Mouse (Mus musculus): ENCODE measurements at regions not wholly inside any gene's neighbourhood (a gene's known extent, or its start where the extent isn't known, plus 50 kb on each side); places are given as distances from the start of the nearest gene placed in this dataset.

DNA sequence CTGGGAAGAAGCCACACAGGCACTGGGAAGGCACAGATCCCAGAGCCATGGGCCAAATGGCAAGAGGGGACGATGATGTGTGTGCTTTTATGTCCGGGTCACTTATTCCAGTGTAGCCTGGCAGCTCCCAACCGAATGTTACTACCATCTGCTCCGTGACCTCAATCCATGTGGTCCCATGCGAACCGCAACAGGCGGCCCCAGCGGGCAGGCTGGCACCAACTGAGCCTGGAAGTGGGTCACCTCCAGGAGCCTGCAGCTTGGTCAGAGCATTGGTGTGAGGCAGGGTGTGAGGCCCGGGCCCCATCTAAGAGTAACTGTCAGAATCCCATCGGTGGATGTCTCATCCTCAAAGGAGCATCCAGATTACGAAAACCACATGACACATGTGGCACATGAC is 110.8 kb upstream of the Tbx3 start:
- H3K4me1 ChIP-seq (ENCODE audit: insufficient read depth) = no peaks in the 10 kb centered on the region
- H3K9ac ChIP-seq (replicated peaks) = no peak overlapping the region
- H3K27me3 ChIP-seq (ENCODE audit: insufficient read depth, low read length) = no peaks in the 10 kb centered on the region
- no peak overlapping the region for H3K4me2 ChIP-seq (ENCODE audit: low read depth, low read length)
- H3K27ac ChIP-seq (ENCODE audit: low read depth) = no peak overlapping the region
- TF ChIP-seq CTCF (IDR thresholded peaks at IDR 0.05; ENCODE audit: low read depth) (no peak), EP300 (IDR thresholded peaks at IDR 0.05; ENCODE audit: low read depth) (no peak)
- H3K4me3 ChIP-seq (ENCODE audit: low read depth, low read length) = no peak overlapping the region
- no peaks in the 10 kb centered on the region for H3K9me3 ChIP-seq (ENCODE audit: low read length)
- DNase-seq (no peak), ATAC-seq (no peak)
- H3K36me3 ChIP-seq (replicated peaks; ENCODE audit: insufficient read depth, low read length) = no peaks in the 10 kb centered on the region
- WGBS (ENCODE audit: insufficient replicate concordance) = 87% methylated on average over 11 of the region's 11 CpGs

GRCm38 (mm10) chr5:119560392-119560791 is 110.1 kb upstream of the Tbx3 start:
- TF ChIP-seq CTCF (IDR thresholded peaks at IDR 0.05; ENCODE audit: low read depth) (no peak), EP300 (IDR thresholded peaks at IDR 0.05; ENCODE audit: low read depth) (no peak)
- Histone ChIP-seq H3K27ac (ENCODE audit: low read depth) (no peak overlapping the region), H3K4me3 (ENCODE audit: low read depth, low read length) (no peak overlapping the region), H3K36me3 (replicated peaks; ENCODE audit: insufficient read depth, low read length) (no peaks in the 10 kb centered on the region), H3K4me2 (ENCODE audit: low read depth, low read length) (no peak overlapping the region), H3K4me1 (ENCODE audit: insufficient read depth) (no peaks in the 10 kb centered on the region), H3K9me3 (ENCODE audit: low read length) (no peaks in the 10 kb centered on the region), H3K27me3 (ENCODE audit: insufficient read depth, low read length) (no peaks in the 10 kb centered on the region), H3K9ac (replicated peaks) (no peak overlapping the region)
- ATAC-seq (no peak), DNase-seq (no peak)
- WGBS (ENCODE audit: insufficient replicate concordance) = 87% methylated on average over 5 of the region's 5 CpGs

DNA sequence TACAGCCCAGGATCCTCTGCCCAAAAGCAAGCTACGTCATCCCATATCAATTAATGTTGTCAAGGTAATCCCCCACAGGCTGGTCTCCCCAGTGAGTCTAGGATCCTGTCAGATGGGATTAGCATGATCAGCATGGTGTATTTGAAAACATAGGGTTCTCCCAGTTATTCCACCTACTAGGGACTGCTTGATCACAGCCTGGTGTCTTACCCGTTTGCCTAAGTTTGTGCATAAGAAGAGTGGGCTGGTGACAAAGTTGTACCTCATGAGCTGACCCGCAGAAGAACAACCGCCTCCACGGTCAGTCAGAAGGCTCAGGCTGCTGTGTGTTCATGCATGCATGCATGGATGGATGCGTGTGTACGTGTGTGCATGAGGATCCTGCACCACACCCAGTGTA is 108.9 kb upstream of the Tbx3 start:
- WGBS (ENCODE audit: insufficient replicate concordance) = 71% methylated on average over 7 of the region's 7 CpGs
- Histone ChIP-seq H3K4me2 (ENCODE audit: low read depth, low read length) (no peak overlapping the region), H3K27ac (ENCODE audit: low read depth) (no peak overlapping the region), H3K36me3 (replicated peaks; ENCODE audit: insufficient read depth, low read length) (no peaks in the 10 kb centered on the region), H3K27me3 (ENCODE audit: insufficient read depth, low read length) (no peaks in the 10 kb centered on the region), H3K9ac (replicated peaks) (no peak overlapping the region), H3K4me1 (ENCODE audit: insufficient read depth) (no peaks in the 10 kb centered on the region), H3K9me3 (ENCODE audit: low read length) (no peaks in the 10 kb centered on the region), H3K4me3 (ENCODE audit: low read depth, low read length) (no peak overlapping the region)
- TF ChIP-seq CTCF (IDR thresholded peaks at IDR 0.05; ENCODE audit: low read depth) = no peak
- no peak for TF ChIP-seq EP300 (IDR thresholded peaks at IDR 0.05; ENCODE audit: low read depth)
- ATAC-seq = no peak
- DNase-seq = no peak

- Histone ChIP-seq H3K36me3 (replicated peaks; ENCODE audit: insufficient read depth, low read length) (no peaks in the 10 kb centered on the region), H3K9ac (replicated peaks) (no peak overlapping the region), H3K27ac (ENCODE audit: low read depth) (no peak overlapping the region), H3K4me2 (ENCODE audit: low read depth, low read length) (no peak overlapping the region), H3K9me3 (ENCODE audit: low read length) (no peaks in the 10 kb centered on the region), H3K4me3 (ENCODE audit: low read depth, low read length) (no peak overlapping the region), H3K27me3 (ENCODE audit: insufficient read depth, low read length) (no peaks in the 10 kb centered on the region), H3K4me1 (ENCODE audit: insufficient read depth) (no peaks in the 10 kb centered on the region)
- ATAC-seq (no peak), DNase-seq (no peak)
- 36% methylated on average over 33 of the region's 33 CpGs for whole genome bisulfite sequencing (ENCODE audit: insufficient replicate concordance)
- TF ChIP-seq EP300 (IDR thresholded peaks at IDR 0.05; ENCODE audit: low read depth) (no peak), CTCF (IDR thresholded peaks at IDR 0.05; ENCODE audit: low read depth) (no peak)
Observed at GRCm38 (mm10) chr5:119563510-119564351, 106.7 kb upstream of the Tbx3 start.

DNA sequence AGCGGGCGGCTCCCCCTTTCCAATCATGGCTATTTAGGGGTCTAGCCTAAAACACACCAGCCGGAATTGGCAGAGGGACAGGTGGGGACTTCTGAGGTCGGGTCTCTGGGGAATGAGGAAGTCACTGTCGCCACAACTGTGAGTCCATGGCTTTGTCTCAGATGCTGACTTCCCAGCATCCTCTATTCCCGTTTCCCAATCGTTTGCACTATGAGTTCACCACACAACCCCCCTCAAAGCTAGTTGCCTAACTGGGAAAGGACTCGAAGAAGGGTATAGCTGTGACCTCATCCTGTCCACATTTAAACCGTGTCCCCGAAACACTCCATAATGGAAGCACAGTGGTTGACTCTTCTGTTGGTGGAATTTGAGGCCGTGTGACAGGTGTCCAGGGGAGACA is 102.8 kb upstream of the Tbx3 start:
- ATAC-seq (peak; percentile 67), DNase-seq (no peak)
- Histone ChIP-seq H3K36me3 (replicated peaks; ENCODE audit: insufficient read depth, low read length) (no peaks in the 10 kb centered on the region), H3K27me3 (ENCODE audit: insufficient read depth, low read length) (no peaks in the 10 kb centered on the region), H3K9me3 (ENCODE audit: low read length) (peaks cover 3% of the 10 kb centered on the region; the same call in 1 of the 2 replicates), H3K27ac (ENCODE audit: low read depth) (no peak overlapping the region), H3K4me3 (ENCODE audit: low read depth, low read length) (no peak overlapping the region), H3K9ac (replicated peaks) (no peak overlapping the region), H3K4me2 (ENCODE audit: low read depth, low read length) (no peak overlapping the region), H3K4me1 (ENCODE audit: insufficient read depth) (no peaks in the 10 kb centered on the region)
- 48% methylated on average over 11 of the region's 11 CpGs for WGBS (ENCODE audit: insufficient replicate concordance)
- TF ChIP-seq EP300 (IDR thresholded peaks at IDR 0.05; ENCODE audit: low read depth) = no peak
- no peak for TF ChIP-seq CTCF (IDR thresholded peaks at IDR 0.05; ENCODE audit: low read depth)

DNA sequence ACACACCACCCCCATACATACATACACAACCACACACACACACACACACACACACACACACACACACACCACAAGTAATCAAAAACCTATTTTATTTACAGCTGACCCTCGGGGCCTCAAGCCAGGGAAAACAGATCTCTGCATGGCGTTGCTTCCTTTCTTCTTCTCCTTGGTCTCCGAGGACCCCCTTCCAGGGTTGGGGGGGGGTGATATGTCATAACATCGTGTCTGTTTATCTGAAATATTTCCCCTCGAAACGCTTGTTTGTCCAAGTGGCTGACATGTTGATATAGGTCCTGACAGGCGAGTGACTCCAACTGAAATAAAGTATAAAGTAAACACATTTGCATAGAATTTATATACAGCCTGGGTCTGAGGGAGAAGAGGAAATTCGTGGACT is 100.4 kb upstream of the Tbx3 start:
- no peak for DNase-seq
- TF ChIP-seq CTCF (IDR thresholded peaks at IDR 0.05; ENCODE audit: low read depth) (no peak), EP300 (IDR thresholded peaks at IDR 0.05; ENCODE audit: low read depth) (no peak)
- no peak overlapping the region for H3K27ac ChIP-seq (ENCODE audit: low read depth)
- 44% methylated on average over 8 of the region's 8 CpGs for WGBS (ENCODE audit: insufficient replicate concordance)
- H3K36me3 ChIP-seq (replicated peaks; ENCODE audit: insufficient read depth, low read length) = no peaks in the 10 kb centered on the region
- peaks cover 3% of the 10 kb centered on the region for H3K9me3 ChIP-seq (ENCODE audit: low read length)
- H3K4me2 ChIP-seq (ENCODE audit: low read depth, low read length) = no peak overlapping the region
- no peaks in the 10 kb centered on the region for H3K4me1 ChIP-seq (ENCODE audit: insufficient read depth)
- no peak overlapping the region for H3K9ac ChIP-seq (replicated peaks)
- H3K4me3 ChIP-seq (ENCODE audit: low read depth, low read length) = no peak overlapping the region
- H3K27me3 ChIP-seq (ENCODE audit: insufficient read depth, low read length) = no peaks in the 10 kb centered on the region
- ATAC-seq = no peak
